Mouse (Mus musculus) brain, embryonic 14.5 days (tissue): ENCODE measurements at regions not wholly inside any gene's neighbourhood (a gene's known extent, or its start where the extent isn't known, plus 50 kb on each side); places are given as distances from the start of the nearest gene placed in this dataset.

Source experiments
- CTCF ChIP-seq: fragments of 200-500 bp; IDR thresholded peaks from 2 replicates; pipeline ENCODE4 v1.5.1; 2012; ENCODE audit warnings: inconsistent platforms, mild to moderate bottlenecking, moderate library complexity, borderline replicate concordance; ENCODE audit not compliant: insufficient read depth, insufficient read length; ENCODE audit errors: extremely low read depth
- POLR2A ChIP-seq: fragments of 200-500 bp; IDR thresholded peaks from 2 replicates; pipeline ENCODE4 v1.6.1; 2012; ENCODE audit warnings: mild to moderate bottlenecking, inconsistent platforms, borderline replicate concordance; ENCODE audit not compliant: poor library complexity, insufficient read depth, insufficient read length, severe bottlenecking; ENCODE audit errors: extremely low read depth

- no peak for TF ChIP-seq CTCF
- no peak for TF ChIP-seq POLR2A
These were observed 57.3 kb upstream of the Fam174b start for GRCm38 (mm10) chr7:73682756-73683155.
